Mouse (Mus musculus) cerebellum, adult 18-20 months (tissue): ENCODE results near the gene Sowaha.

ENCODE experiments used
- DNase-seq, 2 experiments: peaks; one replicate each; pipeline ENCODE4 v3.0.0; 2021

Gene Sowaha

GRCm38 (mm10) chr11:53469968-53470695, 9.9 kb downstream of the Sowaha start, which contains the start of gene Gm9837:
Gene Gm9837, minus strand, starts transcription at chr11:53470479.
- DNase-seq, result peak; percentile 95 to 96

- DNase-seq, result no peak
Observed at GRCm38 (mm10) chr11:53469294-53469967, 10.6 kb downstream of the Sowaha start.

DNA sequence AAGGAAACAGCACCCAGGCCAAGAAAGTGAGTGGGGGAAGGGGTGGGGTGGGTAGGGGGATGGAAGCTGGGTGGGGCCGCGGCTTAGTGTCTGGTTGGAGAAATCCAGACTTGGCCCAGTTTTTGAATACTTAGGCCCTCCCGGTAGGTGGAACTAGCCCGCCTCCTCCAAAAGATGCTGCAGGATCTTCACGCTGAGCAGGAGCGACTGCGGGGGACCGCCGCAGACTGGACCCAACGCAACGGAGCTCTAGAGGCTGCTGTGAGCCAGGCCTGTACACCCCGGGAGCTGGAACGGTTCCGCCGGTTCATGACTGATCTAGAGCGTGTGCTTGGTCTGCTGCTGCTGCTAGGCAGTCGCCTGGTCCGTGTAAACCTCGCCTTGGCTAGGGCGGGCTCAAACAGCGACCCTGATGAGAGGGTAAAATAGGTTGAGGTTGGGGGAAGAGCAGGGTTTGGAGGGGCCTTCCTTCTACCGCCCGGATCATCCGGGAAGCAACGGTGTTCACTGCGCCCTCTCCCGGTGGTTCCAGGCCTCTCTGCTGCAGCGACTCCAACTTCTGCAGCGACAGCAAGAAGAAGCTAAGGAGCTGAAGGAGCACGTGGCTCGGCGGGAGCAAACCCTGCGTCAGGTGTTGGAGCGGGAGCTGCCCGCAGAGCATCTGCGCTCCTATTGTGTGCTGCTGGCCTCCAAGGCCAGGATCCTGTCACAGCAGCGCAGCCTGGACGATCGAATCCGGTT, 13.7 kb downstream of the Sowaha start:
- DNase-seq, result peak; percentile 92

DNA sequence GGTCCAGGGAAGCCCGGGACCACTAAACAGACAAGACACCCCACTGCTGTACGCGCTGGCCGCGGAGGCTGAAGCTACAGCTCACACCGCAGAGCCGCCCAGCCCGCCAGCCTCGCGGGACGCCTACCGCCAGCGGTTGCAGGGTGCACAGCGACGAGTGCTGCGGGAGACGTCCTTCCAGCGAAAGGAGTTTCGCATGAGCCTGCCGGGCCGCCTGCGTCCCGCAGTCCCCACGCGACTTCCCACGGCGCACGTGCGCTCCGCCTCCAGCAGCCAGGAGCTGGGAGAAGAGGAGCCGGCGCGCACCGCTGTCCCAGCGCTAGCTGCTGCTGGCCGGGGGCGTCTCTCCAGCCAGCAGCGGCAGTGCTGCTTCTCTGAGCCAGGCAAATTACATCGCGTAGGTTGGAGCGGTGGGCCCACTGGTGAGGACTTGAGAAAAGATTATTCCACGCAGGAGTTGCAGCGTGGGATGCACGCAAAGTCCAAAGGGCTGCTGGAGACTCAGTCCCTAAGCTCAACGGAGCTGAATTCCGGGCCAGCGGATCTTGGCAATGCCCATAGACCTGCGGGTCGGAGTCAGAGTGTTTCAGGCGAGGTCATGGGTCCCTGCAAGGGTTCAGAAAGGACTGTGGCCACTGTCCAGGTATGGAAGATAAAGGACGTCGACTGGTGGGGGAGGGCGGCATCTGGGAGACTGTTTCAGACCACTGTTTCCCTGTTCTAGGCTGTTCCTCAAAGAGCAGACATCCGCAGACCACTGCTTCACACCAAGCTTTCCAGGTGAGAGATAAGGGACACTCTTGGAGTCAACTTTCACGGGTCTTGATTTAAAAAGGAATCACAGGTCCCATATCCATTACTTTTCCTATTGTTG, 16.3 kb downstream of the Sowaha start:
- peak in 1 of 2 experiments; percentile 43 for DNase-seq

DNA sequence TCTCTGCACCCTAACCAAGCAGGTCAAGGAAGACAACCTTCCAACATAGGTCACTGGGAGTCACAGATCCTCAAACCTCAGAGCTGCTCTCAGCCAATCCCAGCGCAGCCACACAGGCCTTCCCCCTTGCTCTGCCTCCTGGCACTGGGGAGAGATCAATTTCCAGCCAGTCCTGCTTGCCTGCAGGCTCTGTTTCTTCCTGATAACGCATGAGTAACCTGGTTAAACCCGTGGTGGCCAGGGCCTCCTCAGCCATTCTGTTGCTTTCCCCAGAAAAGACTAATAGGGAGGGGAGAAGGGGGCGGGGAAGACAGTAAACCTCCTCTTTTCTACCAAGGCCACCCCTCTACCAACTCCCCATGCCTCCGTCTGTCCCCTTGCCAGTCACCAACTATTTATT, 18.3 kb downstream of the Sowaha start:
- no peak for DNase-seq

- no peak for DNase-seq
Observed at GRCm38 (mm10) chr11:53460192-53460591, 19.9 kb downstream of the Sowaha start.

GRCm38 (mm10) chr11:53458996-53459395, 21.1 kb downstream of the Sowaha start:
- DNase-seq, result no peak

DNA sequence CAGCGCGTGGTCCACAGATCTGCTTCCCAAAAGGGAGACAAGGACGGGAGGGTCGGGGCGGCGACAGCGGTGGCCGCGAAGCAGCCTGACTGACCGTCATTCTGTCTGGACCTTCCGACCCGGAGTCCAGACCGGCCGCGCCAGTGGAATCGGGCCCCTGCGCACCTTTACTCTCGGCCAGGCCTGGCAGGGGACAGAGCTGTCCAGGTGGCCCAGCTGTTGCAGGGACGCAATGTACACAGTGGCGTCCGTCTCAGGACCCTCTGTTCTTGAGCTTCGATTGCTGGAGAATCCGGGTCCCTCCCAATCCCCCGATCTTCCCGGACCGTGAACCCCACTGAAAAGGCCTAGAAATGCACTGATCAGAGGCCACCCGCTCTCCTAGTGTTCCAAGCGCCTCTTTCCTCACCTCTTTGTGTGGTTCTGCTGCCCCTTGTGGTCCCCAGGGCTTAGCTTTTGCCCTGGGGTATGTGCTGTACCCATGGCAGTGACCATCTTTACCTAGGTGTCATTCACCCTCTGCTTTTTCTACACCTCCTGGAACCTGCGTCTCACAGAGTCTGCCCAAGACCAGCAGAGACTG, 22.6 kb downstream of the Sowaha start:
- no peak for DNase-seq

- DNase-seq, result peak; percentile 60 to 77
Observed at GRCm38 (mm10) chr11:53456474-53457371, 23.4 kb downstream of the Sowaha start, which contains the start of the genes Gm10447 and Shroom1. Gene Gm10447, minus strand, starts transcription at chr11:53457110. Gene Shroom1, plus strand, starts transcription at chr11:53457205.

- DNase-seq, result no peak
Observed at GRCm38 (mm10) chr11:53453031-53453430, 27.0 kb downstream of the Sowaha start.

- DNase-seq, result peak; percentile 59 to 67
Observed at GRCm38 (mm10) chr11:53452396-53452795, 27.7 kb downstream of the Sowaha start.

DNA sequence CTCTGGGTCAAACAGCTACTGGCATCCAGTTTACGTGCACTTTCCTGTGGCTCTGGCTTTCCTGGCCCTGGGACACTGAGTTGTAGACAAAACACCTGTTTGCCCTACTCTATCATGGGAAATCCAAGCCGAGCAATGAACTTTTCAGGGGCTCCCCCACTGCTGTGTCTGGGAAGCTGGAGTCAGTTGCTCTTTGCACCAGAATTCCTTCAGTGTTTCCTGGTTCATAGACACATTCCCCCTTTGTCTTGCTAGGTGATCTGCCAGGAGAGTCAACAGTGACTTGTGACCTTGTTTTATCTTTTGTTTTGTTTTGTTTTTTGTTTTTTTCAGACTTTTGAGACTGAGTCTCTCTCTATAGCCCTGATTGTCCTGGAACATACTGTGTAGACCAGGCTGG, 28.7 kb downstream of the Sowaha start:
- no peak for DNase-seq

GRCm38 (mm10) chr11:53450070-53450705, 29.9 kb downstream of the Sowaha start:
- no peak for DNase-seq

GRCm38 (mm10) chr11:53448529-53448928, 31.5 kb downstream of the Sowaha start:
- DNase-seq, result peak; percentile 93 to 96

- DNase-seq, result no peak
Observed at GRCm38 (mm10) chr11:53447996-53448395, 32.1 kb downstream of the Sowaha start.

DNA sequence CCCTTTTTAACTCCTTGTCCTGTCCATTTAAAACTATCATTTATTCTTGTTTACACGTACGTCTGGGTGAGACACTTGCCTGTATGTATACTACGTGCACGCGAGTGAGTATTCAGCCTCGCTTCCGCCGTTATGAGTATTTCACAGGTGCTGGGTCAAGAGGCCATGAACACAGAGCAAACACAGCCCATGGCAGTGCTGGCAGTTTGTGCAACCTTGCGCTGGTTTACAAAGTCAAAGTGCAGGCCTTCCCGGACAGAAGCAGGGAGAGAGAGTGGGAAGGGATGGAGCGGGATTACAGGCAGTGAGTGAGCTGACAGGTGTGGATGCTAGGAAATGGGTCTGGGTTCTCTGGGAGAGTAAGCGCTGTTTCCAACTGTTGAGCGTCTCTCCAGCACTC, 33.9 kb downstream of the Sowaha start:
- no peak for DNase-seq

- DNase-seq, result no peak
Observed at GRCm38 (mm10) chr11:53445562-53445961, 34.5 kb downstream of the Sowaha start.

- DNase-seq, result peak; percentile 51 to 67
Observed at GRCm38 (mm10) chr11:53443861-53444260, 36.2 kb downstream of the Sowaha start.

GRCm38 (mm10) chr11:53441921-53442320, 38.2 kb downstream of the Sowaha start:
- DNase-seq, result no peak

DNA sequence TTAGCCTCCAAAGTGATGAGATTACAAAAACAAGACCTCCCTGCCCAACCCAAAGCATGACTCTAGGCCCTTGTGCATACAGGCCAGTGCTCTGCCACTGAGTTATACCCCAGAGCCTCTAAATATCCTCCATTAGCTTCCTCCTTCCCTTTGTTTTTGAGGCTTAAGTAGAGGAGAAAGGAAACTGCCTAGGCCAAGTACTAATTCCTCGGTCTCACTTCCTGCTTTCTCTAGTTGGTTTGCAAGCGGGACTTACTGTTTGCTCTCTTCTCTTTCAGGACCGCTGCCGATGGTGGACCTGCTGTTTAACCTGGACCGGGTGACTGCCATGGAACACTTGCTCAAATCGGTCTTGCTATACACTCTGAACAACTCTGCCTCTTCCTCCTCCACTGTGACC, 43.7 kb downstream of the Sowaha start:
- no peak for DNase-seq
